Mouse (Mus musculus) heart, adult 2 months (tissue): Measurements from ENCODE around the gene Ncoa4. TPM values are rescaled to one million over a fixed set of nuclear protein-coding genes. Genes with fewer than 3 reads are reported as not detected.

Source experiments
- DNase-seq, 2 experiments: peaks; one replicate each; pipeline ENCODE4 v3.0.0; 2021
- H3K27ac ChIP-seq: fragments of 200-600 bp; 2 replicates; pipeline ENCODE4 v1.8.1; 2022
- H3K27me3 ChIP-seq: fragments of 200-500 bp; 2 replicates; pipeline ENCODE4 v1.6.1; 2012; ENCODE audit warnings: mild to moderate bottlenecking, low read length, inconsistent platforms, mixed read lengths; ENCODE audit not compliant: control insufficient read depth, insufficient read depth
- H3K36me3 ChIP-seq: fragments of 200-500 bp; 2 replicates; pipeline ENCODE4 v1.6.1; 2012; ENCODE audit warnings: low read length, inconsistent platforms; ENCODE audit not compliant: control insufficient read depth, insufficient read depth
- H3K4me1 ChIP-seq: fragments of 200-500 bp; 2 replicates; pipeline ENCODE4 v1.6.1; 2011; ENCODE audit warnings: low read length; ENCODE audit not compliant: control insufficient read depth, insufficient read depth
- H3K4me3 ChIP-seq: fragments of 200-600 bp; 2 replicates; pipeline ENCODE4 v1.8.1; 2022
- H3K79me2 ChIP-seq: fragments of 200-500 bp; replicated peaks from 2 replicates; pipeline ENCODE4 v1.6.1; 2012; ENCODE audit warnings: mild to moderate bottlenecking, inconsistent platforms, low read length, moderate library complexity, mixed read lengths; ENCODE audit not compliant: control insufficient read depth, insufficient read depth
- H3K9ac ChIP-seq: fragments of 200-500 bp; 2 replicates; pipeline ENCODE4 v1.6.1; 2012; ENCODE audit warnings: low read depth, mild to moderate bottlenecking, control low read depth, inconsistent platforms, low read length, mixed read lengths
- CTCF ChIP-seq: fragments of 200-600 bp; IDR thresholded peaks from 2 replicates; pipeline ENCODE4 v1.8.1; 2022; ENCODE audit warnings: antibody characterized with exemption, mild to moderate bottlenecking, moderate library complexity
- EP300 ChIP-seq: fragments of 200-500 bp; IDR thresholded peaks from 2 replicates; pipeline ENCODE4 v1.6.1; 2011; ENCODE audit warnings: low read depth, low read length, control low read depth; ENCODE audit not compliant: insufficient read depth
- POLR2A ChIP-seq: fragments of 200-500 bp; IDR thresholded peaks from 2 replicates; pipeline ENCODE4 v1.6.1; 2011; ENCODE audit warnings: mild to moderate bottlenecking, low read depth, low read length, control low read depth; ENCODE audit not compliant: insufficient read depth
- WGBS: fragments of 180-500 bp; shearing (Covaris S2); methylation state at CpG from one replicate; pipeline ENCODE4 v1.1.7; 2018; 5-methylcytosine and 5-hydroxymethylcytosine counted together
- intact Hi-C: fragments of 180-260 bp; cut with DNase I; formaldehyde crosslinking; loops from one replicate; pipeline ENCODE4 v1.15.1; 2025
- polyA plus RNA-seq: library from polyadenylated mRNA; depleted of rRNA; stranded (reverse); fragments of >200 nt; gene quantifications from 2 replicates; pipeline ENCODE4 v1.2.3, GENCODE M21; 2012
- total RNA-seq, 2 experiments: library from RNA; stranded (reverse); gene quantifications; 2 replicates each; pipeline ENCODE4 v1.2.3; 2021

The Ncoa4 gene
- total and polyA plus RNA-seq, 3 experiments = 36.7 to 196 (median 135) TPM

- no peaks in the 10 kb centered on the region for H3K27me3 ChIP-seq
- H3K4me1 ChIP-seq = peaks cover 3% of the 10 kb centered on the region
- H3K27ac ChIP-seq = no peak overlapping the region
- intact Hi-C loops = no loop called here
- no peak overlapping the region for H3K4me3 ChIP-seq
- DNase-seq = no peak
- peaks cover 4% of the 10 kb centered on the region for H3K79me2 ChIP-seq
- 85% methylated on average over 11 of the region's 11 CpGs for WGBS
- H3K36me3 ChIP-seq = peaks cover 12% of the 10 kb centered on the region
- H3K9ac ChIP-seq = no peak overlapping the region
- TF ChIP-seq EP300 = no peak
- TF ChIP-seq POLR2A = no peak
- no peak for TF ChIP-seq CTCF
Observed at GRCm38 (mm10) chr14:32163203-32163888, 3.7 kb downstream of the Ncoa4 start.

DNA sequence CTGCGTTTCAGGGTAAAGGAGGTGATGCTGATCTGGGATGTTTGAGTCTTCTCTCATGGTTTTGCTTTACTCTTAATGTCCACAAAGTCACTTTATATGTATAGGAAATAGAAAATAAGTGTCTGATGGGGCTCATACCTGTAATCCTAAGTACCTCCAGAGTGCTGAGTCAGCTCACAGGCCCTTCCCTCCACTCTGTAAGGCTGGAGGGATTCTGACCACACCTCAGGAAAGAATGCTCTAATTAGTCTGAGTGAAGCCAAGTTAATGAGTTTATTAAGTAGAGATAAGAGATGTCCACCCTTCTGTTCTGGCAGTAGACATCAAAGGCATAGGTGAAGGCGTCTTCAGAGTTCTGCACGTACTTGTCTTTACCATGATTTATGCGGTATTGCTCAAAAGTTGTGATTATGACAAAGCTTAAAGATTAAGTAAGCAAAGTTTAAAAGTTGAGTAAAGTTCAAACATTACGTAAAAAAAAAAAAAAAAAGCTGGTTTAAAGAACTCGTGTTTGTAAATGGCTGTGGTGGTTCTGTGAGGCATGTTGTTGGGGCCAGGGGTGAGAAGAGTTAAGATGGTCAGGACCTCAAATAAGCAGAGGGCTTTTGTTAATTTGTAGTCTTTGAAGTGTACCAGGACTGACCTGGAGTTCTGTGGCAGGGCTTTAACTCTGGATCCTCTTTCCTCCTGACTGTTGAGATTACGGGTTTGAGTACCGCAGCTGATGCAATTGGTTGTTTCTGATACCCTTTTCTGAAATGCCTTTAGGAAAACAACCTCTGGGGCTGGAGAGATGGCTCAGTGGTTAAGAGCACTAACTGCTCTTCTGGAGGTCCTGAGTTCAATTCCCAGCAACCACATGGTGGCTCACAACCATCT, 4.7 kb downstream of the Ncoa4 start:
- DNase-seq = no peak
- Histone ChIP-seq H3K27ac (no peak overlapping the region), H3K27me3 (no peaks in the 10 kb centered on the region), H3K4me1 (peaks cover 5% of the 10 kb centered on the region), H3K79me2 (peaks cover 4% of the 10 kb centered on the region), H3K36me3 (peaks cover 12% of the 10 kb centered on the region), H3K4me3 (no peak overlapping the region), H3K9ac (no peak overlapping the region)
- TF ChIP-seq EP300 (no peak), POLR2A (no peak), CTCF (no peak)
- intact Hi-C loops = no loop called here
- WGBS = 90% methylated on average over 8 of the region's 8 CpGs

- H3K27me3 ChIP-seq = no peaks in the 10 kb centered on the region
- intact Hi-C loops = no loop called here
- H3K4me3 ChIP-seq = peak overlapping the region; percentile 31
- peak overlapping the region; percentile 60 for H3K27ac ChIP-seq
- 2% methylated on average over 42 of the region's 42 CpGs for WGBS
- peaks cover 5% of the 10 kb centered on the region for H3K4me1 ChIP-seq
- peaks cover 4% of the 10 kb centered on the region for H3K79me2 ChIP-seq
- peaks cover 12% of the 10 kb centered on the region for H3K36me3 ChIP-seq
- TF ChIP-seq EP300 (no peak), POLR2A (peak; percentile 39; the same call in 1 of the 2 replicates), CTCF (peak; percentile 25; the same call in 1 of the 2 replicates)
- peak; percentile 75 to 78 for DNase-seq
- peak overlapping the region; percentile 69 for H3K9ac ChIP-seq
Observed at GRCm38 (mm10) chr14:32165278-32166061, 5.8 kb downstream of the Ncoa4 start.

DNA sequence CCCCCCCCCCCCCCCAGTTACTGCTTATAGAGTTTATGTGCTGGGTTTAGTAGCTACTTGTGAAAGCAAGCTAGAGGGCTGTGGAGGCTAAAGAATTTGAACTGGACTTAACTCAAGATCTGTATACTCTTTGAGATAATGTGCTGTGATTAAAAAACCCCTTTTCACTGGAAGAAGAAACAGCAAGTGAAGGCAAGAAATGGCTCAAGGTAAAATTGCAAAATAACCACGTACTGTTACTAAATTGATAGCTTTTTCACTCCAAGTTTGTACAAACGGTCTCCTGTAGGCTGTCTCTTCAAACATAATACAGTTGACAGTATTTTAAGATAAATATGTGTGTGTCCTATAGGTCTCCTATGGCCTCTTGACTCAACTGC, 6.4 kb downstream of the Ncoa4 start:
- Histone ChIP-seq H3K79me2 (peaks cover 4% of the 10 kb centered on the region), H3K4me3 (no peak overlapping the region; the same call in 1 of the 2 replicates), H3K4me1 (peaks cover 3% of the 10 kb centered on the region), H3K36me3 (peaks cover 14% of the 10 kb centered on the region), H3K9ac (no peak overlapping the region), H3K27ac (no peak overlapping the region), H3K27me3 (no peaks in the 10 kb centered on the region)
- WGBS = 62% methylated on average over 2 of the region's 2 CpGs
- no peak for DNase-seq
- intact Hi-C loops = no loop called here
- no peak for TF ChIP-seq EP300
- no peak for TF ChIP-seq CTCF
- no peak for TF ChIP-seq POLR2A

- H3K9ac ChIP-seq = no peak overlapping the region
- peaks cover 4% of the 10 kb centered on the region for H3K79me2 ChIP-seq
- peaks cover 2% of the 10 kb centered on the region; the same call in 1 of the 2 replicates for H3K4me1 ChIP-seq
- H3K27me3 ChIP-seq = no peaks in the 10 kb centered on the region
- intact Hi-C loops = no loop called here
- no peak overlapping the region for H3K4me3 ChIP-seq
- TF ChIP-seq EP300 = no peak
- TF ChIP-seq POLR2A = no peak
- H3K36me3 ChIP-seq = peaks cover 11% of the 10 kb centered on the region
- no peak for DNase-seq
- H3K27ac ChIP-seq = no peak overlapping the region
- whole genome bisulfite sequencing = 71% methylated on average over 1 of the region's 1 CpGs
Observed at GRCm38 (mm10) chr14:32166840-32167239, 7.2 kb downstream of the Ncoa4 start.
